Mouse (Mus musculus) neural tube, embryonic 11.5 days (tissue): ENCODE data around the gene Zc2hc1c. TPM values are rescaled to one million over a fixed set of nuclear protein-coding genes. Genes with fewer than 3 reads are reported as not detected.

ENCODE experiments used
- ATAC-seq: fragments of 200-750 bp; cut with Nextera tagmentation; 2 replicates; pipeline ENCODE4 v1.8.0; 2017; ENCODE audit warnings: moderate number of reproducible peaks, mild to moderate bottlenecking, moderate TSS enrichment, moderate library complexity; ENCODE audit not compliant: insufficient read depth, low FRiP score, low TSS enrichment
- DNase-seq: peaks from one replicate; pipeline ENCODE4 v3.0.0-alpha.2; 2015; ENCODE audit warnings: low spot score
- H3K27ac ChIP-seq: fragments of 300-500 bp; sonication (generic); 2 replicates; pipeline ENCODE4 v1.5.1; 2014; ENCODE audit warnings: low read depth, mild to moderate bottlenecking, low read length
- H3K27me3 ChIP-seq: fragments of 300-500 bp; sonication (generic); 2 replicates; pipeline ENCODE4 v1.6.1; 2014; ENCODE audit warnings: mild to moderate bottlenecking, low read length, mixed read lengths; ENCODE audit not compliant: control insufficient read depth, insufficient read depth
- H3K36me3 ChIP-seq: fragments of 300-500 bp; sonication (generic); 2 replicates; pipeline ENCODE4 v1.6.1; 2014; ENCODE audit warnings: mild to moderate bottlenecking, low read length, moderate library complexity, mixed read lengths; ENCODE audit not compliant: control insufficient read depth, insufficient read depth
- H3K4me1 ChIP-seq: fragments of 300-500 bp; sonication (generic); 2 replicates; pipeline ENCODE4 v1.6.1; 2014; ENCODE audit warnings: low read length, mixed read lengths; ENCODE audit not compliant: control insufficient read depth, insufficient read depth
- H3K4me2 ChIP-seq: fragments of 300-500 bp; sonication (generic); 2 replicates; pipeline ENCODE4 v1.6.1; 2014; ENCODE audit warnings: low read depth, mild to moderate bottlenecking, moderate library complexity
- H3K4me3 ChIP-seq: fragments of 300-500 bp; sonication (generic); 2 replicates; pipeline ENCODE4 v1.5.1; 2014; ENCODE audit warnings: low read depth, low read length
- H3K9ac ChIP-seq: fragments of 300-500 bp; sonication (generic); 2 replicates; pipeline ENCODE4 v1.6.1; 2014; ENCODE audit warnings: mild to moderate bottlenecking, low read length
- H3K9me3 ChIP-seq: fragments of 300-500 bp; sonication (generic); 2 replicates; pipeline ENCODE4 v1.6.1; 2016; ENCODE audit warnings: low read length; ENCODE audit not compliant: control insufficient read depth
- WGBS: fragments of 180-500 bp; shearing (Covaris S2); extraction: QIAGEN DNeasy Blood & Tissue Kit; methylation state at CpG from one replicate; pipeline ENCODE4 v1.1.7; 2014; 5-methylcytosine and 5-hydroxymethylcytosine counted together
- polyA plus RNA-seq: library from polyadenylated mRNA; unstranded; fragments of >200 nt; fragmentation: Nextera tagmentation; extraction: Ambion mirVana; gene quantifications from 2 replicates; pipeline ENCODE4 v1.2.1, GENCODE M21; 2014

Zc2hc1c gene
- polyA plus RNA-seq, 1 experiment from 2014 or later = 0.98 TPM

DNA sequence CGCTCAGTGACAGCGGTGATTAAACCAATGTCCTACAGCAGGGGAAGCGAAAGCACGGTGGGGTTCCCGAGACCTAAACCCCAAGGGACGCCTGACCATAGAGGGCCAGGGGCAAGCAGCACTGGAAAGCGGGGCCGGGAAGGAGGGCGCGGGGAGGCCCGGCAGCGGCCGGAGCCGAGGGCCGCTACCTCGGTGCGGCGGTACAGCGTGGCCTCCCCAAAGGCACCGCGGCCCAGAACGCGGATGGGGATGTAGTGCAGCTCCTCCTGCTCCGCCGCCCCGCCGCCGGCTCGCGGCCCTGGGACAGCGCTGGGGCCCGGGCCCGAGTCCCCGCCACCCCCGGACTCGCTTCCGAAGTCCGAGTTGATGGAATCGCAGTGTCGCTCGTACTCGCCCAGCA lies 50.4 kb downstream of the Zc2hc1c start:
- H3K4me2 ChIP-seq = peak overlapping the region; percentile 72
- peak overlapping the region; percentile 98 for H3K9ac ChIP-seq
- H3K27ac ChIP-seq = peak overlapping the region; percentile 67
- 0 out of 2 replicates have a peak, but pooled peaks cover 5% of the 10 kb centered on the region for H3K4me1 ChIP-seq
- no peaks in the 10 kb centered on the region for H3K9me3 ChIP-seq
- H3K4me3 ChIP-seq = peak overlapping the region; percentile 97
- 0% methylated on average over 42 of the region's 42 CpGs for WGBS
- ATAC-seq = peak; percentile 49
- no peak for DNase-seq
- no peaks in the 10 kb centered on the region for H3K27me3 ChIP-seq
- H3K36me3 ChIP-seq = 0 out of 2 replicates have a peak, but pooled peaks cover 2% of the 10 kb centered on the region

DNA sequence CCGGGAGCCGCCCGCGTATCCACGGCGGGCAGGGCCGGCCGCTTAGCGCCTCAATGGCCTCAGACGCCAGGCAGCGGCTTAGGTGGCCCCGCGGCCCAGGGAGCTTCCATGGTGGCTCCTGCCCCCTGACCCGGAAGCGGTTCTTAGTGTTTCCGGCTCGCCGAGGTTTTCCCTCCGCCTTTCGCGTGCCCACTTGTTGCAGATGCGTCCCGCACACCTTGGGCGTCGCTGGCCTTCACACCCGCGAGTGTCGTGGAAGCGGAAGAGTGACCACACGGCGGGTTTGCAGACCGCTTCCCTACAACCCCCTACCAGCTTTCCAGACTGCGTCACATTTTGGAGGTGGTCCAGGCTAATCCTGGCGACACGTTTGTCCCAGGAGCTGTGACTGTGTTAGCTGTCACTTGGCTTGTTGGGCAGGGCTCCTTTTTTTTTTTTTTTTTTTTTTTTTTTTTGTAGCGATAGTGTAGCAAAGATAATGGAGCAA lies 50.9 kb downstream of the Zc2hc1c start, which contains the start of gene Nek9:
Gene Nek9 (minus strand): TSS at position 120 of the 487 bp plus-strand sequence.
- H3K27me3 ChIP-seq = no peaks in the 10 kb centered on the region
- H3K9ac ChIP-seq = peak within 1 kb of the TSS; percentile 98
- ATAC-seq (peak; percentile 83), DNase-seq (peak; percentile 94)
- WGBS = under 1% methylated on average over 36 of the region's 36 CpGs
- H3K36me3 ChIP-seq = no peaks in the 10 kb centered on the region
- H3K4me3 ChIP-seq = peak within 1 kb of the TSS; percentile 97
- H3K4me1 ChIP-seq = 0 out of 2 replicates have a peak, but pooled peaks cover 5% of the 10 kb centered on the region
- H3K9me3 ChIP-seq = no peaks in the 10 kb centered on the region
- H3K4me2 ChIP-seq = peak within 1 kb of the TSS; percentile 72
- H3K27ac ChIP-seq = peak within 1 kb of the TSS; percentile 67

DNA sequence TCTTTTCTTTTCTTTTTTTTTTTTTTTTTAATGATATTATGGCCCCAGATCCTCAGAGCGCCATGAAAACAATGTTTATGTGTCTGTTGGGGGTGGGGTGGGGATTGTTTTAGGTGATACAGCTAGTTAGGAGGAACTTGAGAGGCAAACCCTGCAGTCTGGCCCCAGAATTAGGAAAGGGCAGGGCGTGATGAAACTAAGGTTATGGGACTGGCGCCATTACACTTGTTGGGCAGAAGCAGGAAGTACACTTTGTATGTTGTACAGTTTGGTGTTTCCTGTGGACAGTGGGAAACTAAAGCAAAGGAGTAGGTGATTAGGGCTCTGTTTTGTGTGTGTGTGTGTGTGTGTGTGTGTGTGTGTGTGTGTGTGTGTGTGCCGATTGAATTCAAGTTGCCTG lies 51.6 kb downstream of the Zc2hc1c start:
- Histone ChIP-seq H3K4me3 (no peak overlapping the region), H3K36me3 (no peaks in the 10 kb centered on the region), H3K4me2 (peak overlapping the region; percentile 72), H3K4me1 (0 out of 2 replicates have a peak, but pooled peaks cover 5% of the 10 kb centered on the region), H3K9ac (no peak overlapping the region), H3K27ac (no peak overlapping the region), H3K9me3 (no peaks in the 10 kb centered on the region), H3K27me3 (no peaks in the 10 kb centered on the region)
- WGBS = 41% methylated on average over 4 of the region's 4 CpGs
- DNase-seq = no peak
- ATAC-seq = no peak

DNA sequence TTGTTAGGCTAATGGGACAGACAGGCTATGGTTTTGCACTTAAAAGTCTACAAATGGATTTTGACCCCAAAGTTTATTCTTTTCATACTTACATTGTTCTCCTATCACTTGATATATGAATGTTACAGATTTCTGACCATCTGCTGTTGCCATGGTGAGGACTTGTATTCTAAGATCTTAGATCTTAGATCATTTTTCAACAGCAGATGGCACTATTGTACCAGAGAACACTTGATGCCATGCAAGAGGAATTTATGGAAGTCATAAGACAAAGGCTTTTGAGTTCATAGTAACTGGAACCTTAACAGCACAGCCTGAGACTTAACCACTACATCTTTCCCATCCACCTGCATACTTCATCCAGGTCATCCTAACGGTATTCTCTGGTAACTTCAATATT lies 52.7 kb downstream of the Zc2hc1c start:
- Histone ChIP-seq H3K4me3 (no peak overlapping the region), H3K36me3 (no peaks in the 10 kb centered on the region), H3K9ac (no peak overlapping the region), H3K27me3 (no peaks in the 10 kb centered on the region), H3K4me1 (0 out of 2 replicates have a peak, but pooled peaks cover 5% of the 10 kb centered on the region), H3K4me2 (no peak overlapping the region), H3K27ac (0 out of 2 replicates have a peak overlapping the region, but pooled peaks have one; percentile 17), H3K9me3 (no peaks in the 10 kb centered on the region)
- 52% methylated on average over 1 of the region's 1 CpGs for WGBS
- ATAC-seq (no peak), DNase-seq (no peak)

DNA sequence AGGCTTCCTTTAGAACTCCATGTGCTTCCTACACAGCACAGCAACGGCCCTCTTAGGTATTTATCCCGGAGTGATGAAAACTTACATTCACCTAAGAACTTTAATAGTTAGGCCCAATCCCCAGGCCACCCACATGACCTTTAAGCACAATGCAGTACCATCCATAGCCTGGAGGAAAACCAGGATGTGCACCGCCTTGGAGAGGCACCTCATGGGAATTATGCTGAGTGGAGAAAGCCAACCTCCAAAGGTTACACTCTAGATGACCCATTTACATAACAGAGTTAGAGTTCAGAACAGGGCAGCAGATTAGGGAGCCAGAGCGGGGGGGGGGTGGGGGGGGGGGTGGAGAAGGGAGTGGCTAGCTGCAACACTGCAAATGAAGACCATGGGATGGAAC lies 53.9 kb downstream of the Zc2hc1c start:
- Histone ChIP-seq H3K4me1 (0 out of 2 replicates have a peak, but pooled peaks cover 5% of the 10 kb centered on the region), H3K9me3 (no peaks in the 10 kb centered on the region), H3K9ac (no peak overlapping the region), H3K4me2 (no peak overlapping the region), H3K4me3 (no peak overlapping the region), H3K36me3 (no peaks in the 10 kb centered on the region), H3K27ac (no peak overlapping the region), H3K27me3 (no peaks in the 10 kb centered on the region)
- no peak for DNase-seq
- 74% methylated on average over 4 of the region's 4 CpGs for WGBS
- peak; percentile 28; the same call in 1 of the 2 replicates for ATAC-seq

DNA sequence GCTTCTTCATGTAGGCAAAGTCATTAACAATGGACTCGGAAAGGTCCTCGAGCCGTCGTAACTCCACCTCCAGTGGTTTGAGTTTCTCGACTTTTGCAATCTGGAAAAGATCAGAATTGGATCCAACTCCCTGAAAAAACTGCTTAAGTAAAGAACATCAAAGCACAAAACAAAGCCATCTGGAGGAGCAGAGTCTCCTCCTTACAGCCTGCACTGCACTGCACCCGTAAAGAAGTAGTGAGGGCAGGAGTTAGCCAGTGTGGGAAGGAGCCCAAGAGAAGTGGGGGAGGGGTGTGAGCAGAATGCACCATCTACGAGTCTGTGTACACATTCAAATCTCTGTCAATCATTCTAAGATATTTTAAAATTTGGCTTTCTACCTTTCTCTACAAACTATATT lies 55.9 kb downstream of the Zc2hc1c start:
- 68% methylated on average over 7 of the region's 7 CpGs for WGBS
- ATAC-seq = no peak

DNA sequence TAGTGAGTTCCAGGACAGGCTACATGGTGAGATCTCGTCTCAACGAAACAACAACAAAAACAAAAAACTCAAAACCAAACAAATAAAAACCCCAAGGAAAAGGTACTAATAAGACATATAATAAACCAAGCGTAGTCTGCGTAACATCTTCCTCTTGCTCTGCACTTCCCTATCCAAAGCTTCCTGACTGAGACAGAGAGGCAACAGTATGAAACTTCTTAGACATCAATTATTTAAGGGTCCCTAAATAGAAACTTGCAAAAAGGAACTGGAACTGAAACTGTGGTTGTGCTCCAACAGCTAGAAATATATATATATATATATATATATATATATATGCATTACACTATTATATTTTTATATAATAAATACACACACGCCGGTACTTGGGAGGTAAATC lies 57.2 kb downstream of the Zc2hc1c start:
- WGBS = 95% methylated on average over 6 of the region's 6 CpGs
- no peaks in the 10 kb centered on the region for H3K9me3 ChIP-seq
- no peak for ATAC-seq

More for the DNA sequence above, 55.9 kb downstream of the Zc2hc1c start:
- 0 out of 2 replicates have a peak, but pooled peaks cover 5% of the 10 kb centered on the region for H3K4me1 ChIP-seq
- peaks cover 2% of the 10 kb centered on the region; the same call in 1 of the 2 replicates for H3K36me3 ChIP-seq
- no peak for DNase-seq
- H3K27ac ChIP-seq = no peak overlapping the region
- no peak overlapping the region for H3K4me3 ChIP-seq
- H3K27me3 ChIP-seq = no peaks in the 10 kb centered on the region
- H3K9me3 ChIP-seq = no peaks in the 10 kb centered on the region
- no peak overlapping the region for H3K4me2 ChIP-seq
- no peak overlapping the region for H3K9ac ChIP-seq

DNA sequence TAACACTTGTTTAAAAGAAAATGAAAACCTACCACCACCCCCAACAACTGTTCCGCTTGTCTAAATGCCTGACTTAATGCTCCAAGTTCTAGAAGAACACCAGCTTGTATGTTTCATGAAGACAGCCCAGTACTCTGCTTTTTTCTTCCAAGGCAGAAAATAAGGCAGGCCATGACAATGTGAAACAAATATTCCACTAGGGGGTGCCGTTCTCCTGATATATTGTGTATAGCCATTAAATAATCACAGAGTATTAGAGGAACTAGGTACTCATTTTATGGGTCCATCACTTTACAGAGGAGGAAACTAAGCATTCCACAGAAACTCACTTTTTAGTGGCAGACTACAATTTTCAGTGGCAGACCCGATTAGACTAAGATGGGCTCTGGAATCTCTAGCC lies 58.0 kb downstream of the Zc2hc1c start:
- H3K4me2 ChIP-seq = no peak overlapping the region
- H3K9ac ChIP-seq = no peak overlapping the region
- ATAC-seq (no peak), DNase-seq (peak; percentile 51)
- peaks cover 2% of the 10 kb centered on the region for H3K36me3 ChIP-seq
- WGBS = 73% methylated on average over 3 of the region's 3 CpGs
- H3K4me1 ChIP-seq = 0 out of 2 replicates have a peak, but pooled peaks cover 4% of the 10 kb centered on the region
- no peak overlapping the region for H3K4me3 ChIP-seq
- no peak overlapping the region for H3K27ac ChIP-seq
- no peaks in the 10 kb centered on the region for H3K27me3 ChIP-seq
- no peaks in the 10 kb centered on the region for H3K9me3 ChIP-seq

More for the DNA sequence above, 57.2 kb downstream of the Zc2hc1c start:
- Histone ChIP-seq H3K4me2 (no peak overlapping the region), H3K4me1 (0 out of 2 replicates have a peak, but pooled peaks cover 5% of the 10 kb centered on the region), H3K9ac (no peak overlapping the region), H3K27me3 (no peaks in the 10 kb centered on the region), H3K36me3 (peaks cover 2% of the 10 kb centered on the region), H3K27ac (no peak overlapping the region), H3K4me3 (no peak overlapping the region)
- DNase-seq = no peak

DNA sequence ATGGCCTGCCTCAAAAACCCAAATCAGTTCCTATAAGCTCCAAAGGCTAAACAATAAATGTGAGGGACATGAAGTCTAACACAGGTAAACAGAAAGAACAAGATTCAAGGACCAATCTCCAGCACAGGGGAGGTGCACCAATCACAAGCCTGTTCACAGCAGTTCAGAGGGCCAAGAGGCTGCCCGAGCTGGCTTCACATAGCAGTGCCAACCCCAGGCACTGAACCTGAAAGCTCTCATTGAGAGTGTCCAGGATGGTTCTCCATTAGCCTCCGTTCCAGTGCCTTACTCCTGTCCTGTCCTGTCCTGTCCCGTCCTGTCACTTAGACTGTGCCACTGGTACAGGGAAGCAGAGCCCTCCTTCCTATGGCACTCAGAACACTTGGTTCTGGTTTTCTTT lies 58.8 kb downstream of the Zc2hc1c start:
- Histone ChIP-seq H3K4me2 (no peak overlapping the region), H3K9ac (no peak overlapping the region), H3K4me1 (no peaks in the 10 kb centered on the region), H3K4me3 (no peak overlapping the region), H3K9me3 (no peaks in the 10 kb centered on the region), H3K27ac (no peak overlapping the region), H3K36me3 (peaks cover 2% of the 10 kb centered on the region), H3K27me3 (no peaks in the 10 kb centered on the region)
- WGBS = 90% methylated on average over 3 of the region's 3 CpGs
- no peak for DNase-seq
- no peak for ATAC-seq
